Mouse (Mus musculus): ENCODE data around the gene Mrnip.

DNA sequence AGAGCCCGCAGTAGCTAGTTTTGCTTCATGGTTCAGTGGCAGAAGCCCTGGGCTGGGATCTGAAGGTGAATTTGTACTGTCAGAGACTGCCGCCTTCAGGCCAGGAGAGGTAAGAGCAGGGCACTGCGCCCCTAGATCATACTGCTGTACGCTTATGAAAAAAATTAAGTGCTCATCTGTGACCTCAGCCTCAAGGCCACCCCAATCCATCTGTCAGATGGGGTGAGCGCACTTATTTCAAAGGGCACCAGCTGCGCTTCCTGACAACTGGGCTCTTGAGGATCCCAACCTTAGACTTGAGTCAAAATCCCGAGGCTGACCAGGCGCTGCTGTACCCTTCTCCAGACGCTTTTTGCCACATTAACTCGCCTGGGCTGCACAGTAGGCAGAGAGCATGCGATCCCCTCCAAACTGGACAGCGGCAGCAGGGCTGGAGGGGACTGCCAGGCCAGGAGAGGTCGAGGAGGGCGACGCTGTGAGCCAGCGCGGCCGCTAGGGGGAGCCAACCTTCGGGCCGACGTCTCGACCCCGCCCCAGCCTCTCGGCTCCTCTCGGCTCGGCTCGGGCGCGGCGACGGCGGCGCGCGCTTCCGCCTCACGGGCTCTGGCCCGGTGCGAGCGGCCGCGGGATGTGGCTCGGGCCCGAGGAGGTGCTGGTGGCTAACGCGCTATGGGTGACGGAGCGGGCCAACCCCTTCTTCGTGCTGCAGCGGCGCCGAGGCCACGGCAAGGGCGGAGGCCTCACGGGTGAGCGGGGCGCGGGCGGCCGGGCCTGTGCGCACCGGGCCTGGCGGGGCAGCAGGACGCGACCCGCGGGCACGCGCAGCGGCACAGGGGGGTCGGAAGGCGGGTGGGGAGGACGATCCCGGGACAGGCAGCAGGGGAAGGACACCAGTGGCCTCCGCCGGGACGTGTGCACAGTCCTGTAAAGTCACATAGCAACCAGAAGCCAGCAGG lies 43.2 kb upstream of the Mrnip start, which contains the start of gene Tbc1d9b:
- TF ChIP-seq CTCF (IDR thresholded peaks at IDR 0.05; ENCODE audit: low read depth) = peak; percentile 81
- no peak for TF ChIP-seq EP300 (IDR thresholded peaks at IDR 0.05; ENCODE audit: low read depth)

Data from liver, embryonic 14.5 days (tissue).